Mouse (Mus musculus) ES-E14 (cell line): ENCODE results near the gene March5.

Experiments
- CHD2 ChIP-seq: IDR thresholded peaks from 2 replicates; pipeline ENCODE4 v1.6.1; 2014; ENCODE audit warnings: mild to moderate bottlenecking, low read depth, low read length, inconsistent platforms
- ZC3H11A ChIP-seq: IDR thresholded peaks from 2 replicates; pipeline ENCODE4 v1.6.1; 2012; ENCODE audit warnings: low read depth, mild to moderate bottlenecking, inconsistent platforms, low read length, borderline replicate concordance
- ZNF384 ChIP-seq: IDR thresholded peaks from 2 replicates; pipeline ENCODE4 v1.6.1; 2012; ENCODE audit warnings: low read depth, low read length, inconsistent platforms

- TF ChIP-seq CHD2: no peak
- TF ChIP-seq ZNF384: no peak
- no peak for TF ChIP-seq ZC3H11A
Observed at GRCm38 (mm10) chr19:37208986-37209385, 1.6 kb downstream of the March5 start.
